Mouse (Mus musculus) neural tube, embryonic 12.5 days (tissue): ENCODE results near the gene Fam174b. TPM values are rescaled to one million over a fixed set of nuclear protein-coding genes. Genes with fewer than 3 reads are reported as not detected.

Source experiments
- ATAC-seq: fragments of 200-750 bp; cut with Nextera tagmentation; 2 replicates; pipeline ENCODE4 v1.8.0; 2017; ENCODE audit warnings: low read depth, mild to moderate bottlenecking, moderate TSS enrichment, moderate library complexity; ENCODE audit not compliant: low FRiP score
- H3K27ac ChIP-seq: fragments of 300-500 bp; sonication (generic); 2 replicates; pipeline ENCODE4 v1.5.1; 2016
- H3K27me3 ChIP-seq: fragments of 300-500 bp; sonication (generic); replicated peaks from 2 replicates; pipeline ENCODE4 v1.6.1; 2016; ENCODE audit warnings: mild to moderate bottlenecking
- H3K36me3 ChIP-seq: fragments of 300-500 bp; sonication (generic); 2 replicates; pipeline ENCODE4 v1.6.1; 2016; ENCODE audit warnings: mild to moderate bottlenecking
- H3K4me1 ChIP-seq: fragments of 300-500 bp; sonication (generic); 2 replicates; pipeline ENCODE4 v1.6.1; 2016
- H3K4me2 ChIP-seq: fragments of 300-500 bp; sonication (generic); replicated peaks from 2 replicates; pipeline ENCODE4 v1.6.1; 2016; ENCODE audit warnings: mild to moderate bottlenecking
- H3K4me3 ChIP-seq: fragments of 300-500 bp; sonication (generic); 2 replicates; pipeline ENCODE4 v1.5.1; 2016
- H3K9ac ChIP-seq: fragments of 300-500 bp; sonication (generic); 2 replicates; pipeline ENCODE4 v1.6.1; 2016; ENCODE audit warnings: mild to moderate bottlenecking
- H3K9me3 ChIP-seq: fragments of 300-500 bp; sonication (generic); 2 replicates; pipeline ENCODE4 v1.6.1; 2016; ENCODE audit warnings: mild to moderate bottlenecking
- WGBS: fragments of 180-500 bp; shearing (Covaris S2); methylation state at CpG from one replicate; pipeline ENCODE4 v1.1.7; 2016; 5-methylcytosine and 5-hydroxymethylcytosine counted together
- polyA plus RNA-seq: library from polyadenylated mRNA; unstranded; fragments of >200 nt; fragmentation: Nextera tagmentation; extraction: Ambion mirVana; gene quantifications from 2 replicates; pipeline ENCODE4 v1.2.1, GENCODE M21; 2016

The Fam174b gene
- polyA plus RNA-seq, 1 experiment from 2014 or later, result 34.1 TPM

DNA sequence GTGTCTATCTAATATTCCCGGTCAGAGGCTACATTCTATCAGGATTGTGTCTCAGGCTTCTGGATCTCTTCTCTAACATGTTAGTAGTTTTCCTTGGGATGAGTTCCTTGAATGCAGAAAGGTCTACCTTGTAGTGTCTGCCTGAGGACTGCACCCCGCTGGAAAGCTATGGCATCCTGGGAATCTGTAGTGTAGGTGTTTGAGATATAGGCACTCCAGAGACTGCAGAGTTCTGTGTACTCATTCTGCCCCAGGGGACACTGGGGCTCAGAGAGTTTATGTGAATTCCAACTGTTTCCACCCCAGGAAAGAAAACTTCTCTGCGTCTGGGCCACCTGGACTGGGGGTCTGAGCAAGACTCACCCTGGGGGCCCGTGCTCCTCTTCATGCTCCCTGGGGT lies 45.7 kb downstream of the Fam174b start:
- 91% methylated on average over 4 of the region's 4 CpGs for WGBS

DNA sequence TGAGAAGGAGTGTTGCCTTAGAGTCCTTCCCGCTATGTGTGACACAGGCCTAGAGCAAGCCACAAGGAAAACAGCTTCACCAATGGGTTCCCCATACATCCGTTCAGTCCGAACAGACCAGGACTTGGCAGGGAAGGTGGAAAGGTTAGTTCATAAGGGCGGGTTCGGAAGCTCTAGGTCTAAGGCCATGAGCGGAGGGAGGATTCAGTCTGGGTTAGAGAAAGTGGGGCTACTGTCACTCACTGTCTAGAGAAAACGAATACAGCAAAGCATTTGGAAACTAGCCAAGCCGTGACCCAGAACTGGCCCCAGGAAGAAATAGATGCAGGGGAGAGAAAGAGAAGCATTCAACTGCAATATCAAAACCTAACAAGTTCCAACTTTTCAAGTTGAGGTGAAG lies 47.4 kb downstream of the Fam174b start:
- ATAC-seq, result no peak
- Histone ChIP-seq H3K4me2 (no peak overlapping the region), H3K9ac (no peak overlapping the region), H3K36me3 (no peaks in the 10 kb centered on the region), H3K4me3 (no peak overlapping the region), H3K27ac (no peak overlapping the region), H3K27me3 (no peaks in the 10 kb centered on the region), H3K9me3 (no peaks in the 10 kb centered on the region), H3K4me1 (no peaks in the 10 kb centered on the region)
- 87% methylated on average over 8 of the region's 8 CpGs for WGBS

More for the DNA sequence above, 45.7 kb downstream of the Fam174b start:
- H3K9me3 ChIP-seq, result no peaks in the 10 kb centered on the region
- H3K27me3 ChIP-seq, result no peaks in the 10 kb centered on the region
- no peak overlapping the region for H3K9ac ChIP-seq
- H3K27ac ChIP-seq, result no peak overlapping the region
- no peak overlapping the region for H3K4me3 ChIP-seq
- no peaks in the 10 kb centered on the region for H3K4me1 ChIP-seq
- H3K4me2 ChIP-seq, result no peak overlapping the region
- H3K36me3 ChIP-seq, result no peaks in the 10 kb centered on the region
- ATAC-seq, result no peak

DNA sequence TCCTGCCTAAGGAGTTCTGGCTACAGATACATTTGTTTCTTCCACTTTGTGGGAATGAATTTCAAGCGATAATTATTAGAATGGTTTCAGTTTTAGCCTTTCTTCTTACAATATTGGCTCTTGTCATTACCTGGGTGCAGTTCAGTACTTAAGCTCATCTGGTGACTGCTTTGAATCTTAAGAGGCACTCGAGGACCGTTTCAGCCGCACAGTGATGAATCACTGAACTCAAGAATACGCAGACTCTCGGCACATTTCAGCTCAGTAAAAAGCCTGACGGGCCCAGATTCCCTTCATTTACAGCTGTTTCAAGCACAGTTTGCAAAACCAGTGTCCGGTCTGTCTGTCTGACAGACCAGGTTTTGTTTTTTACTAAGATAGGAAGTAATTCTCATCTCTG lies 51.0 kb downstream of the Fam174b start:
- no peak overlapping the region for H3K4me3 ChIP-seq
- no peaks in the 10 kb centered on the region for H3K36me3 ChIP-seq
- no peak overlapping the region for H3K27ac ChIP-seq
- H3K4me2 ChIP-seq, result no peak overlapping the region
- ATAC-seq, result no peak
- no peaks in the 10 kb centered on the region for H3K4me1 ChIP-seq
- no peaks in the 10 kb centered on the region for H3K27me3 ChIP-seq
- H3K9me3 ChIP-seq, result no peaks in the 10 kb centered on the region
- 66% methylated on average over 8 of the region's 8 CpGs for WGBS
- no peak overlapping the region for H3K9ac ChIP-seq

DNA sequence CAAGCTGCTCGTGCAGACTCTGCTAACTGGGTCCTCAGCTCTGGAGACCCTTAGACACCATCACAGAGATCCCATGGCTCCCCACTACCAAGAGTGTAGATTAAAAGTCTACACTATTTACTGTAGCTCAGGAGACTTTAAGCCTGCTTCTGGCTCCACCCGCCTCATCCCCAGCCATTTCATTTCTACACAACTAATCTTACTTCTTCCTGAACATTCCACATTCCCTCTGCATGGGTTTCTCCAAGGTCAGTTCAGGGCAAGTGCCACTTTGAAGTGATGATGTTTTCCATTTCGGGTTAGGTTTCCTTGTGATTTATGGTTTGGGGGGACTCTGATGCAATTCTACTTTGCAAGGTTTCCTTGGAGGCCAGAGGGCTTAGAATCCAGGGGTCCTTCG lies 52.1 kb downstream of the Fam174b start:
- 85% methylated on average over 4 of the region's 4 CpGs for WGBS
- no peaks in the 10 kb centered on the region for H3K36me3 ChIP-seq
- H3K9ac ChIP-seq, result no peak overlapping the region
- ATAC-seq, result no peak
- no peak overlapping the region for H3K27ac ChIP-seq
- no peak overlapping the region for H3K4me3 ChIP-seq
- H3K27me3 ChIP-seq, result no peaks in the 10 kb centered on the region
- H3K9me3 ChIP-seq, result no peaks in the 10 kb centered on the region
- no peaks in the 10 kb centered on the region for H3K4me1 ChIP-seq
- H3K4me2 ChIP-seq, result no peak overlapping the region

DNA sequence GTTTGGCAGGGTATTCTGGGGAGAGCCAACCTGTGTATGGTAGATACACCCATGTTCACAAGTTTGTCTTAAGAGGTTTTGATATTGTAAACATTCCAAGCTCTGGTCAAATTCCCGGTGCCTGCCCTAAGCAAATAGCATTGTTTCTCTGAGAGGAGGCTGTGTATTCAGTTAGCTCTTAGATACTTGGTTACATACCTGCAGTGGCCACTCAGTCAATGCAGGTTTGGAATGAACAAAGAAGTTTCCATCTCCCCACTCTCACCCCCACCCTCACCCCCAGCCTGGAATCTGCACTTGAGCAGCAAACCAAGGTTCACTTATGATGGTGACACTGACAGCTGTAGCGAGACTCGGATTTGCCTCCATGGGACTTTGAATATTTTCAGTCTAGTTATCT lies 52.5 kb downstream of the Fam174b start:
- Histone ChIP-seq H3K27ac (no peak overlapping the region), H3K4me3 (no peak overlapping the region), H3K4me2 (no peak overlapping the region), H3K36me3 (no peaks in the 10 kb centered on the region), H3K9me3 (no peaks in the 10 kb centered on the region), H3K9ac (no peak overlapping the region), H3K4me1 (no peaks in the 10 kb centered on the region), H3K27me3 (no peaks in the 10 kb centered on the region)
- 80% methylated on average over 3 of the region's 3 CpGs for WGBS
- no peak for ATAC-seq

DNA sequence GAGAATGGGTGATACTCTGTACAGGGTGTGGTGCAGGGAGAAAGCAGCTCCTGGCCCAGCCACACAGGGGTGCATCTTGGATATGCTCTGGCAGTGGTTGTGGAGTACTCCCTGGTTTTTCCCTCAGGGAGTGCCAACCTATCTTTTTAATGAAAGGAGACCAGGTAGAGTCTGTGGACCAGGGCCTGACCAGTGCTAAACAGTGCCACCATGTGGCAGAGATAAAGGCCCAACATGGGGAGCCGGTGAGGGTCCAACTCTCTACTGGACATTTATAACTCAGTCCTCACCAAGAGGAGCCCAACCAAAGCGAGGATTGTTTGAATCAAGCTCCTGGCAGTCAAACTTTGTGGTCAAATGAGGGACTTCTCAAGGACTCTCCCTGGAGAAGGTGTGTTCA lies 69.2 kb downstream of the Fam174b start:
- Histone ChIP-seq H3K27ac (no peak overlapping the region), H3K4me1 (no peaks in the 10 kb centered on the region), H3K4me2 (no peak overlapping the region), H3K36me3 (no peaks in the 10 kb centered on the region), H3K27me3 (no peaks in the 10 kb centered on the region), H3K9ac (no peak overlapping the region), H3K9me3 (no peaks in the 10 kb centered on the region), H3K4me3 (no peak overlapping the region)
- ATAC-seq, result no peak
- 75% methylated on average over 2 of the region's 2 CpGs for WGBS

DNA sequence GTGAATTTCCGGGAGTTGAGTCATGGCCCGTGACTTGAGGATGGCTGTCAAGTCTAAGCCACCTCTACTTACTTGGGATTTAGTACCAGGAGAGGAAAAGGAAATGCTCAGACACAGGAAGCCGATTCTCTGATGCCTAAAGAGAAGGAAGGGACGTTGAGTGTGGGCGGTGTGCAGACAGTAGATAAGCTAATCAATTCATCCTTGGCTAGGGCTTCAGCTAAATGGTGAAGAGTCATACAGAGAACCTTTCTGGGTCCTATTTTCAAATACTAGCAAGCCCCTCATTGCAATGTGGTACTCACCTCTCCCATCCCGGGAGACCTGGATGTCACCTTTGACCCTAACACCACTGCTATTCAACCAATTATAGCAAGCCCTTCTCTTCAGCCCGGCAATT lies 71.3 kb downstream of the Fam174b start:
- no peaks in the 10 kb centered on the region for H3K4me1 ChIP-seq
- H3K4me3 ChIP-seq, result no peak overlapping the region
- H3K27me3 ChIP-seq, result no peaks in the 10 kb centered on the region
- H3K9ac ChIP-seq, result no peak overlapping the region
- no peak overlapping the region for H3K4me2 ChIP-seq
- no peaks in the 10 kb centered on the region for H3K9me3 ChIP-seq
- WGBS, result 88% methylated on average over 7 of the region's 7 CpGs
- no peak overlapping the region for H3K27ac ChIP-seq
- ATAC-seq, result no peak
- no peaks in the 10 kb centered on the region for H3K36me3 ChIP-seq

DNA sequence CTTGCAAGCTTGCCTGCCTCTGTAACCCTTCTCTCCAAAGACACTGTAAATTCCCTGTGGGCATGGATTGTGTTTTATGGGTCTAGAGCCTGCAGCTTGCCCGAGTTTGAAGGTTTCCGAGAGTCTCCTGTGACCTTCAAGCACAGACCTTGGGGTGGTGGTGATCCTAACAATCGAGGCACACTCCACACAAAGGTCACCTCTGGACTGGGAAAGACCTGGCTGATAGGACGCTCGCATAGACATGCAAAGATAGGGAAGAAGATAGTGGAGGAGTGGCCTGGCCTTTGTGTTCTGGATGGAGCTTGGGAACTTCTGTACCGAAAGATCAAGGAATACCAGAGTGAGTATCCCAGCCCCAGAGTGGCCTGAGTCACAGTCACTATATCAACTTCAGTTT lies 72.1 kb downstream of the Fam174b start:
- no peaks in the 10 kb centered on the region for H3K9me3 ChIP-seq
- 81% methylated on average over 6 of the region's 6 CpGs for WGBS
- no peaks in the 10 kb centered on the region for H3K36me3 ChIP-seq
- H3K9ac ChIP-seq, result no peak overlapping the region
- H3K27me3 ChIP-seq, result no peaks in the 10 kb centered on the region
- no peak overlapping the region for H3K4me3 ChIP-seq
- ATAC-seq, result no peak
- no peak overlapping the region for H3K27ac ChIP-seq
- no peak overlapping the region for H3K4me2 ChIP-seq
- H3K4me1 ChIP-seq, result no peaks in the 10 kb centered on the region

DNA sequence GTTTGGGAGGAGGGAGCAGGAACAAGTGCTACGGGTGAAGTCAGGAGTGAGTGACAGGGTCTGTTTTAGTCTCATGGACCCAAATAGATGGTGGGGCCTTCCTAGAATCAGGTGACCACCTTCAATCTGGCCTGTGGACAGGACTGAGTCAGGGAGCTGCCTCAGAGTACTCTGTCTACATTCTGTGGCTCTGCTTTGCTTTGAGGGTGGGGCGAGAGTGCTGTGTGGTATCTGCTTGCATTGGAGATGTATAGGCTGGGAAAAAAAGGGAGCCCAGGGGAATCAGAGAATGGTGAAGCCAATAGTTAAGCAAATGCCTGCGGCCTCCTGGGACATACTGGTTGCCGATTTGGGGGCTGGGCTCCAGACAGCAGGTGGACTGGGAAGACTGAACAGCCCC lies 73.8 kb downstream of the Fam174b start:
- Histone ChIP-seq H3K36me3 (no peaks in the 10 kb centered on the region), H3K9ac (no peak overlapping the region), H3K4me2 (no peak overlapping the region), H3K27ac (no peak overlapping the region), H3K4me3 (no peak overlapping the region), H3K4me1 (no peaks in the 10 kb centered on the region), H3K27me3 (no peaks in the 10 kb centered on the region), H3K9me3 (no peaks in the 10 kb centered on the region)
- no peak for ATAC-seq
- WGBS, result 72% methylated on average over 4 of the region's 4 CpGs

DNA sequence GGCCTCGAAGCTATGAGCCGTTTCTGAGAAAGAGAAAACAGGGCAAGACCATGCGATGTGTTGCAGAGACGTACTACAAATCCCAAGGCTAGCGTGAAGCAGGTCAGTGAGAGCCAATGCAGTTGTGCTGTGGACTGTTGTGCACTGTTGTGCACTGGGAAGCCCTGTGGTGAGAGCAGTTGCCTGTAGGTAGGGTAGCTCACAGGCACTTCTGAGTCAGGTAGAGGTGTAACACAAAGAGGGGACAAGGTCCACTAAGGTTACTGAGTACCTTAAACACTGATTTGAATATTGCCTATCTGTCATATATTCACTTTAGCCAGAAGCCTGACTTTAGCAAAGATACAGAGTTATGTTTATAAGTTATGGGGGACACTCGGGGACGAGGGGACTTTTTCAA lies 74.4 kb downstream of the Fam174b start:
- Histone ChIP-seq H3K9ac (no peak overlapping the region), H3K4me2 (no peak overlapping the region), H3K27me3 (no peaks in the 10 kb centered on the region), H3K27ac (no peak overlapping the region), H3K4me3 (no peak overlapping the region), H3K4me1 (no peaks in the 10 kb centered on the region), H3K36me3 (no peaks in the 10 kb centered on the region), H3K9me3 (no peaks in the 10 kb centered on the region)
- no peak for ATAC-seq
- WGBS, result 90% methylated on average over 7 of the region's 7 CpGs

DNA sequence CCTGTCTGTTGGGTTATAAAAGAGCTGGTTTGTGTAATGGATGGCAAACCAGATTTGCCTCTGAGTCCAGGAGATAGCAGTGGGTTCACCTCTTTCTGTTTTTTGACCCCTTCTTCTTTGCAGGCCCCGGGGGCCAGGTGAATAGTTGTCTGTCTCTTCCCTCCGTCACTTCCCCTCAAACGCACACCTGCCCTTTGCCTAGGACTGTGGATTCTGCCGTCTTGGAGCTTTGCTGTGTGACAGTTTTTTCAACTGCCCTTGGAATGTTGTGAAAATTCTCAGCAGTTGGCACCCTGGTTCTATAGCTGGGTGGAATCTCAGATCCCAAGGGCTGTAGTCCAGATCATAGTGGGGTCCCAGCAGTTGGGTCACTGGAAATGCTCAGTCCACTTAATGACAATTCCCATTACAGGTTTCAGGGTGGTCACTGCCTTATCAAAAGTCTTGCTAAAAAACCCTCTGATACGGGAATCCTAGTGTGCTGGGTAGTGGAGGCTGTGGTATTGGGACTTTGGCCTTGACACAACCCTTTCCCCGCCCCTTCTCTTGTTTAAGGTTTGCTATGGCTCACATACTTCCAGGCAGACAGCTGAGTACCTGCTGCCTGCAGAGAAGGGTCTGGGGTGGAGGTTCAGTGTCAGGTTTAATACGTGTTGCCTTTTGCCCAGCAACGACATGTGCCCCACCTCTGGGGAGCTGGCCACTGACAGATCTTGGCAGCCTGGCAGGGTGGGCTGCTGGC lies 76.3 kb downstream of the Fam174b start:
- Histone ChIP-seq H3K4me1 (no peaks in the 10 kb centered on the region), H3K36me3 (no peaks in the 10 kb centered on the region), H3K4me2 (no peak overlapping the region), H3K27ac (no peak overlapping the region), H3K9me3 (no peaks in the 10 kb centered on the region), H3K4me3 (no peak overlapping the region), H3K27me3 (no peaks in the 10 kb centered on the region), H3K9ac (no peak overlapping the region)
- WGBS, result 83% methylated on average over 8 of the region's 8 CpGs
- no peak for ATAC-seq

DNA sequence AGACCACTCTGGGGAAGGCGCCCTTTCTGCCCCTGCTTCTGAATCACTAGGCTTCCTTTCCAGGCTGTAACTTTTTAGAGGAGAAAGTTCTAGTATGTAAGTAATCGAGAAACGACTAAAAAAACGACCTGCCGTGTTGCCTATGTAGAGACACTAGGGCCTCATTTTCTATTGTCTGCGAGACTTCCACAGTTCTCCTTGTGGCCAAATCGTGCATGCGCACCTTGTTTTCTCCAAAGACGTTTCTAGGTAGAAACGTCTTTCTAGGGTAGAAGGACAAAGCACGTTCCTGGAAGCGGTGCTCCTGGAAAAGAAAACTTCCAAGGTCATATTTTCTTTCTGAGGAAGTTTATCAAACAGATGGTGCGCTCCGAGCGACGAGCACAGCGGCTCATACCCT lies 79.3 kb downstream of the Fam174b start:
- no peak for ATAC-seq
- Histone ChIP-seq H3K9ac (no peak overlapping the region), H3K36me3 (no peaks in the 10 kb centered on the region), H3K4me1 (no peaks in the 10 kb centered on the region), H3K27ac (no peak overlapping the region), H3K4me3 (no peak overlapping the region), H3K9me3 (no peaks in the 10 kb centered on the region), H3K4me2 (no peak overlapping the region), H3K27me3 (no peaks in the 10 kb centered on the region)
- 82% methylated on average over 17 of the region's 17 CpGs for WGBS
